Mouse (Mus musculus) embryo, embryonic 10.5 days (tissue): ENCODE measurements around the gene Pcnx2.

Experiments
- DNase-seq: peaks from one replicate; pipeline ENCODE4 v3.0.0-alpha.2; 2015; ENCODE audit warnings: low spot score

Gene Pcnx2

GRCm38 (mm10) chr8:125709171-125709570 is 188.9 kb downstream of the Pcnx2 start:
- no peak for DNase-seq

- DNase-seq: no peak
These were observed 192.3 kb downstream of the Pcnx2 start for GRCm38 (mm10) chr8:125705816-125706215.

- no peak for DNase-seq
These were observed 193.7 kb downstream of the Pcnx2 start for GRCm38 (mm10) chr8:125704434-125704833.

- no peak for DNase-seq
These were observed 195.1 kb downstream of the Pcnx2 start for GRCm38 (mm10) chr8:125702868-125703473.
